Mouse (Mus musculus) A20 (cell line): ENCODE measurements around the gene Rem1.
A peak's percentile ranks its signal among the peaks of the same experiment; 100 is the strongest.

ENCODE experiments used
- DNase-seq: peaks from one replicate; pipeline ENCODE4 v3.0.0-alpha.2; 2011; ENCODE audit warnings: low read depth, low spot score

Rem1 gene

GRCm38 (mm10) chr2:152674148-152674547 is 47.4 kb downstream of the Rem1 start:
- no peak for DNase-seq

GRCm38 (mm10) chr2:152675252-152675791 is 48.6 kb downstream of the Rem1 start:
- no peak for DNase-seq

GRCm38 (mm10) chr2:152678302-152678701 is 51.6 kb downstream of the Rem1 start:
- DNase-seq = peak; percentile 57

- no peak for DNase-seq
These were observed 52.2 kb downstream of the Rem1 start for GRCm38 (mm10) chr2:152678925-152679324.

GRCm38 (mm10) chr2:152679701-152680355 is 53.1 kb downstream of the Rem1 start:
- DNase-seq = no peak

GRCm38 (mm10) chr2:152683086-152683485 is 56.3 kb downstream of the Rem1 start:
- DNase-seq = no peak
